16 mouse cellular contexts compared by ENCODE assay signal in the genomic region with DNA sequence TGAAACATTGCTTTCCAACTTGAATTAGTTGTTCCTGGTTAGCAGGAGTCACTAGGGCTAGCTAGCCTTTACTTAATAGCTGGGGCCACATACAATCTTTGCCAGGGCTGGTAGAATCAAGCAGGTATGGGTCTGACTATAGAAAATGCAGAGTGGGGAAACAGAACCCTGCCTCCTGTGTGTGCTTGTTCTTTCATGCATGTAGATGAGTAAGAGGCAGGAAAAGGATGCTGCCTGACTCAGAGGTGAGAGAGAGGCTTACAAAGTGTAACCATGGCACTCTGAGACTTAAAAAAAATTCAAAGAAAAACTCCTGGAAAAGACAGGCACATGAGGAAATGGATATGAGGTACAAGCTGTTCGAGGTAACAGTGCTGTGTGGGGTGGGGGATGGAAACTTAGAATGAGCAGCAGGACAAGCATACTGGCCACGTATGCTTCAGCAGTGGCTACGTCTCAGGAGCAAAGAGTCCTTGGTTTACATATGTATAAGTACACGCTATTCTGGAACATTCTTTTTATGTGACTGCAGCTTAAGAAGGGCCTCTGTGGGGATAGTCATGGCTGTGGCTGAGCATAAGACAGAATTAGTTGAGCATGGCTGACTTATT.
"Had no signal": no experiment of that assay in that cellular context is flagged by ENCODE, and none has a peak within 500 bp of the region (broad histone marks: within the 10 kb centered on the region; RNA-seq: fewer than 3 reads in every experiment).

No protein-coding gene starts in this region.

- H3K4me1 ChIP-seq: limb, embryonic 15.5 days; liver, embryonic 13.5 days; lung, embryonic 15.5 days; stomach, embryonic 15.5 days had no signal

- H3K27ac ChIP-seq: left cerebral cortex, adult 2 months; limb, embryonic 15.5 days; liver, embryonic 13.5 days; lung, embryonic 15.5 days; macrophage; stomach, embryonic 15.5 days had no signal

- H3K4me2 ChIP-seq: limb, embryonic 15.5 days; liver, embryonic 13.5 days; lung, embryonic 15.5 days; midbrain, embryonic 11.5 days; stomach, embryonic 15.5 days had no signal

- DNase-seq: kidney, adult 11 months; kidney, postnatal 14 days; liver, embryonic 13.5 days; liver, postnatal 0 days; lung, postnatal 14 days; right cerebral cortex, postnatal 14 days; thymus, postnatal 4 days had no signal

- H3K9ac ChIP-seq: limb, embryonic 15.5 days; liver, embryonic 13.5 days; liver, postnatal 0 days; lung, embryonic 15.5 days; stomach, embryonic 15.5 days had no signal

- H3K36me3 ChIP-seq: limb, embryonic 15.5 days; liver, embryonic 13.5 days; lung, embryonic 15.5 days; stomach, embryonic 15.5 days had no signal

- ATAC-seq: liver, postnatal 0 days; midbrain, embryonic 16.5 days had no signal

- H3K27me3 ChIP-seq: limb, embryonic 15.5 days; liver, embryonic 13.5 days; megakaryocyte, embryonic 14.5 days; stomach, embryonic 15.5 days had no signal

- H3K9me3 ChIP-seq: limb, embryonic 15.5 days; liver, embryonic 13.5 days; lung, embryonic 15.5 days; megakaryocyte, embryonic 14.5 days; stomach, embryonic 15.5 days had no signal

- H3K4me3 ChIP-seq: left cerebral cortex, adult 2 months; limb, embryonic 15.5 days; liver, embryonic 13.5 days; lung, embryonic 15.5 days; megakaryocyte, embryonic 14.5 days; myocyte; stomach, embryonic 15.5 days had no signal
